Mouse (Mus musculus) cerebellum, adult 2 months (tissue): ENCODE results near the gene Proser3.

ENCODE experiments used
- CTCF ChIP-seq: fragments of 200-500 bp; IDR thresholded peaks from 2 replicates; pipeline ENCODE4 v1.5.1; 2011; ENCODE audit warnings: low read depth, mild to moderate bottlenecking, control low read depth, low read length, moderate library complexity, borderline replicate concordance; ENCODE audit not compliant: insufficient read depth
- POLR2A ChIP-seq: fragments of 200-500 bp; IDR thresholded peaks from 2 replicates; pipeline ENCODE4 v1.6.1; 2011; ENCODE audit warnings: low read length, control low read depth, borderline replicate concordance; ENCODE audit not compliant: insufficient read depth

DNA sequence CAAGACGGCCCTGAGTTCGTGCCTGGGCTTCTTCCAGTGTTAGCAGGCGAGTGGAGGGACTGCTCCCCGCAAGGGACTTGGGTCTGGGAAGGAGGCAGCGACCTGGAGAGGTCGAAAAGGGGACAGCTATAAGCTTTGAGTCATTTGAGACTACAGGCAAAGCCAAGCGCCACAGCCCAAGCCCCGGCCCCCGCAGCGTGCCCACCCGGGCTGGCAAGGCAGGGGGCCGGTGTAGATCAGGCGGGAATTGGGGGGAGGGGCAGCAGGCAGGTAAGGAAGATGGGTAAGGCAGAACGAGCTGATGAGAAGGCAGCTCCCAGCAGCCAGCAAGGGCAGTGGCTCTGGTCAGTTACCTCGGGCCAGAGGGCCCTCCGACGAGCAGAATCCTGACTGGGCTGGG, 25.7 kb downstream of the Proser3 start:
- no peak for TF ChIP-seq POLR2A
- TF ChIP-seq CTCF: no peak
